Comparison of ENCODE assay signal across 21 mouse cellular contexts in the genomic region with DNA sequence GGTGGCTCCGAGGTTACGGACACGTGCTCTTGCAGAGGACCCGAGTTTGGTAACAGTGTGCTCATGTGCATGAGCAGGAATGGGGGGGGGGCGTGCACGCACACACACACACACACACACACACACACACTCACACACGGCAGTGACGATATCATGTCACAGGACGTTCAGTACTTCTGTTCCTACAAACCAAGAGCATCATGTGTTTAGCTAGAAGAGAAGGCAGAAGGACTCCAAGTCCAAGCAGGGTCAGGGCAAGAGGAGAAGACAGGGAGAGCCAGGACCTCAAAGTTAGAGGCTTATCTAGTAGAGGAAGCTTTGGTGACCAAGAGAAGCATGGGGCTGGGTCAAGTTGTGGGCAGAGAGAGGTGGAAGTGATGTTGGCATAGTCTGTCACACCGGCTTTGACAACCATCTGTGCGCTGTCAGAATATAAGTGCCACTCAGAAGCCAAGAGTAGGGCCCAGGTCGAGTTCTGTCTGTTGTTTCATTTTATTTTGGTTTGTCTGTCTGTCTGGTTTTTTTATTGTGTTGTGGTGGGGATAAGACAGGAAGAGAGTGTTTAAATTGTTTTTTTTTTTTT.
DNase-seq lines count a peak whose midpoint lies in the region; ATAC-seq and TF ChIP-seq lines count a peak whose summit lies in the region.
"Had no signal": no experiment of that assay in that cellular context is flagged by ENCODE, and none has a peak within 500 bp of the region (broad histone marks: within the 10 kb centered on the region; RNA-seq: fewer than 3 reads in every experiment).

No protein-coding gene starts in this region.

- no peaks in the 10 kb centered on the region for H3K4me1 ChIP-seq in lung, postnatal 0 days (ENCODE audit: insufficient read depth, low read depth, low read length)
- H3K4me1 ChIP-seq in small intestine, adult 2 months (ENCODE audit: control insufficient read depth, insufficient read depth, insufficient read length, low read length): peaks cover 15% of the 10 kb centered on the region

- H3K4me3 ChIP-seq in gastrocnemius, adult 2 months: no peak overlapping the region
- no peak overlapping the region for H3K4me3 ChIP-seq in lung, postnatal 0 days (ENCODE audit: low read depth, low read length)
- no peak overlapping the region for H3K4me3 ChIP-seq in small intestine, adult 2 months (ENCODE audit: low read depth, low read length)
- H3K4me3 ChIP-seq: heart, embryonic 12.5 days; intestine, embryonic 15.5 days had no signal

- no peak for TF ChIP-seq POLR2A in small intestine, adult 2 months (IDR thresholded peaks at IDR 0.05; ENCODE audit: low read depth, low read length)

- H3K36me3 ChIP-seq in lung, postnatal 0 days (ENCODE audit: insufficient read depth, low read length): no peaks in the 10 kb centered on the region
- peaks cover 1% of the 10 kb centered on the region; the same call in 1 of the 2 replicates for H3K36me3 ChIP-seq in small intestine, adult 2 months (ENCODE audit: control insufficient read depth, insufficient read depth, low read length)
- H3K36me3 ChIP-seq: heart, embryonic 12.5 days; intestine, embryonic 15.5 days had no signal

- no peak for DNase-seq in gastrocnemius, adult 2 months
- DNase-seq in gastrocnemius, postnatal 25 days: no peak
- no peak for DNase-seq in lung, postnatal 0 days (ENCODE audit: low spot score)
- DNase-seq in lung, postnatal 4 days: no peak
- no peak for DNase-seq in left cerebral cortex, adult 8-10 months (ENCODE audit: low spot score in 2 of 2)
- DNase-seq: adrenal gland, postnatal 36 days; cerebellum, adult 9-10 months; kidney, postnatal 4 days; left cerebral cortex, postnatal 4 days; thymus, postnatal 25 days had no signal

- H3K9ac ChIP-seq in lung, postnatal 0 days (replicated peaks; ENCODE audit: low read depth): no peak overlapping the region
- H3K9ac ChIP-seq: heart, embryonic 12.5 days; intestine, embryonic 15.5 days; lung, embryonic 14.5 days had no signal

- intact Hi-C loops in gastrocnemius, adult 2 months (cut with DNase I): no loop called here

- 78% methylated on average over 12 of the region's 12 CpGs for WGBS in lung, postnatal 0 days
- 73% methylated on average over 12 of the region's 12 CpGs for WGBS in small intestine, adult 2 months

- ATAC-seq in lung, postnatal 0 days: peak; percentile 23; the same call in 1 of the 2 replicates
- peak; percentile 12 for ATAC-seq in inflammation-experienced regulatory T-cells, adult 6 months
- ATAC-seq in erythroid progenitor cell, adult 5-6 weeks (replicated peaks; ENCODE audit: low FRiP score, poor library complexity, severe bottlenecking): no peak
- ATAC-seq: activated CD4-positive, CD25-positive, alpha-beta regulatory T cell, adult 4 months; forebrain, embryonic 14.5 days; intestine, embryonic 15.5 days; midbrain, embryonic 16.5 days; Patski had no signal

- H3K27me3 ChIP-seq in lung, postnatal 0 days (replicated peaks; ENCODE audit: insufficient read depth, low read length): no peaks in the 10 kb centered on the region
- no peaks in the 10 kb centered on the region for H3K27me3 ChIP-seq in small intestine, adult 2 months (ENCODE audit: control insufficient read depth, insufficient read depth, low read length)
- H3K27me3 ChIP-seq: heart, embryonic 12.5 days; intestine, embryonic 15.5 days; Patski had no signal

- TF ChIP-seq CTCF in gastrocnemius, adult 2 months (IDR thresholded peaks at IDR 0.05): no peak
- TF ChIP-seq CTCF in lung, postnatal 0 days (IDR thresholded peaks at IDR 0.05): no peak
- no peak for TF ChIP-seq CTCF in small intestine, adult 2 months (IDR thresholded peaks at IDR 0.05; ENCODE audit: extremely low read depth, insufficient read length, insufficient replicate concordance, low read depth, low read length)

- no peaks in the 10 kb centered on the region for H3K9me3 ChIP-seq in lung, postnatal 0 days (ENCODE audit: low read length)
- H3K9me3 ChIP-seq: heart, embryonic 12.5 days; intestine, embryonic 15.5 days had no signal

- H3K4me2 ChIP-seq in lung, postnatal 0 days (replicated peaks; ENCODE audit: low read depth, low read length): no peak overlapping the region
- H3K4me2 ChIP-seq: heart, embryonic 12.5 days; intestine, embryonic 15.5 days; lung, embryonic 14.5 days had no signal

- TF ChIP-seq EP300 in lung, postnatal 0 days (IDR thresholded peaks at IDR 0.05): no peak

- H3K27ac ChIP-seq in gastrocnemius, adult 2 months: peak overlapping the region; percentile 81
- H3K27ac ChIP-seq in lung, postnatal 0 days (ENCODE audit: low read length): peak overlapping the region; percentile 51
- peak overlapping the region; percentile 59 for H3K27ac ChIP-seq in small intestine, adult 2 months (ENCODE audit: insufficient read depth, low read depth, low read length)
- H3K27ac ChIP-seq: intestine, embryonic 15.5 days; stomach, postnatal 0 days had no signal
